Mouse (Mus musculus) ES-Bruce4 (cell line): Measurements from ENCODE around the gene Deaf1.

Experiments used
- CTCF ChIP-seq: IDR thresholded peaks from one replicate; pipeline ENCODE4 v1.8.1; 2011; ENCODE audit warnings: low read depth, low read length
- EP300 ChIP-seq: IDR thresholded peaks from 2 replicates; pipeline ENCODE4 v1.6.1; 2011; ENCODE audit warnings: low read depth, low read length; ENCODE audit not compliant: insufficient read depth
- POLR2A ChIP-seq: IDR thresholded peaks from one replicate; pipeline ENCODE4 v1.8.1; 2011; ENCODE audit warnings: low read length; ENCODE audit not compliant: insufficient read depth

DNA sequence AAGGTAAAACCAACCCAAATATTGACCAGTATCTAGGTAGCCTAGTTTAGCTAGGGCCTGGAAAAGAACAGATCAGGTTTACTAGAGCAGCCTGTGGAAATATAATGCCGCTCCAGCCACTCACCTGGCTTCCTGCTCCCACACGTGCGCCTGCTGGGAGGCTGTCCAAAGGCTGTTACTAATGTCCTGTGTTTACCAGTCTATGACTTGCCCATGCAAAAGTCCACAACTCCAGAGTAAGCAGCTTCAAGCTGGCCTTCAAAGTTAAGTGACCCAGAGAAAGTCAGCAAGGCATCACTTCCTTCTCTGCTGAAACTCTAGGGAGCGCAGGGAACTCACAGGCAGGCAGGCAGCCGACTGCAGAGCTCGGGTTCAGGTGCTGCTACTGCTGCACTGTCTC lies 4.5 kb upstream of the Deaf1 start:
- TF ChIP-seq CTCF = no peak
- TF ChIP-seq EP300 = no peak
- TF ChIP-seq POLR2A = no peak
